Mouse (Mus musculus) lung, postnatal 0 days (tissue): ENCODE results near the gene Cemip.

ENCODE experiments used
- CTCF ChIP-seq: IDR thresholded peaks from 2 replicates; pipeline ENCODE4 v1.5.1; 2016; ENCODE audit warnings: antibody characterized with exemption, mild to moderate bottlenecking
- EP300 ChIP-seq: IDR thresholded peaks from 2 replicates; pipeline ENCODE4 v1.6.1; 2016; ENCODE audit warnings: antibody characterized with exemption, mild to moderate bottlenecking, control low read depth

- TF ChIP-seq CTCF (no peak), EP300 (no peak)
These were observed 12.0 kb downstream of the Cemip start for GRCm38 (mm10) chr7:84074266-84074665.
